Mouse (Mus musculus): ENCODE data around the gene BC024978. TPM values are rescaled to one million over a fixed set of nuclear protein-coding genes. Genes with fewer than 3 reads are reported as not detected.
A peak's percentile ranks its signal among the peaks of the same experiment; 100 is the strongest.

Gene BC024978
- polyA plus RNA-seq, 1 experiment from 2014 or later, result 4.1 TPM

- Histone ChIP-seq H3K27me3 (no peaks in the 10 kb centered on the region), H3K4me3 (no peak overlapping the region), H3K27ac (no peak overlapping the region), H3K36me3 (peaks cover 57% of the 10 kb centered on the region), H3K9me3 (no peaks in the 10 kb centered on the region), H3K9ac (no peak overlapping the region), H3K4me2 (no peak overlapping the region), H3K4me1 (no peaks in the 10 kb centered on the region)
- WGBS, result 87% methylated on average over 2 of the region's 2 CpGs
- ATAC-seq (ENCODE audit: insufficient number of reproducible peaks, insufficient read depth, low FRiP score, low TSS enrichment, low read depth), result no peak
Observed at GRCm38 (mm10) chr7:27249146-27249545, 53.6 kb downstream of the BC024978 start.

- Histone ChIP-seq H3K27me3 (no peaks in the 10 kb centered on the region), H3K36me3 (peaks cover 61% of the 10 kb centered on the region), H3K27ac (no peak overlapping the region), H3K9ac (no peak overlapping the region), H3K4me3 (no peak overlapping the region), H3K4me1 (no peaks in the 10 kb centered on the region), H3K4me2 (no peak overlapping the region), H3K9me3 (no peaks in the 10 kb centered on the region)
- ATAC-seq (ENCODE audit: insufficient number of reproducible peaks, insufficient read depth, low FRiP score, low TSS enrichment, low read depth), result no peak
- 90% methylated on average over 5 of the region's 5 CpGs for WGBS
Observed at GRCm38 (mm10) chr7:27249928-27250327, 54.3 kb downstream of the BC024978 start.

DNA sequence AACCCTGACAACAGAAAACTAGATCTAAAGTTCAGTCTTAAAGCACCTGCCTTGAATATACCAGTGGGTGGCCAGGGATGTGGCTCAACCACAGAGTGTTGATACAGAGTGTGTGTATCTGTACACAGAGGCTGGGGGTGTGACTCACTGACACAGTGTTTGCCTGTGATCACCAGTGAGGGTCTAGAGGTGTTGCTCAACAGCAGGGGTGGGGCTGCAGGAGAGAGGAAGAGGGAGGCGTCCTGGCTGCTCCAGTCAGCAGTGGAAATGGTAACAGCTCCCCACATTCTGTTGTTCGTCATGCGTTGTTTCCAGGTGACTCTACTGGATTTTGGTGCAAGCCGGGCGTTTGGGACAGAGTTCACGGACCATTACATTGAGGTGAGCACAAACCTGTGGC is 56.4 kb downstream of the BC024978 start:
- Histone ChIP-seq H3K9me3 (no peaks in the 10 kb centered on the region), H3K27me3 (no peaks in the 10 kb centered on the region), H3K4me3 (no peak overlapping the region), H3K36me3 (peaks cover 44% of the 10 kb centered on the region), H3K4me2 (no peak overlapping the region), H3K4me1 (peaks cover 12% of the 10 kb centered on the region), H3K9ac (no peak overlapping the region), H3K27ac (no peak overlapping the region)
- WGBS, result 86% methylated on average over 6 of the region's 6 CpGs
- ATAC-seq (ENCODE audit: insufficient number of reproducible peaks, insufficient read depth, low FRiP score, low TSS enrichment, low read depth), result no peak

- H3K9ac ChIP-seq, result no peak overlapping the region
- no peak overlapping the region for H3K4me2 ChIP-seq
- peaks cover 39% of the 10 kb centered on the region for H3K4me1 ChIP-seq
- peak overlapping the region; percentile 88 for H3K27ac ChIP-seq
- no peaks in the 10 kb centered on the region for H3K27me3 ChIP-seq
- H3K36me3 ChIP-seq, result peaks cover 31% of the 10 kb centered on the region
- no peak overlapping the region for H3K4me3 ChIP-seq
- WGBS, result 64% methylated on average over 3 of the region's 3 CpGs
- no peaks in the 10 kb centered on the region for H3K9me3 ChIP-seq
- ATAC-seq (ENCODE audit: insufficient number of reproducible peaks, insufficient read depth, low FRiP score, low TSS enrichment, low read depth), result no peak
Observed at GRCm38 (mm10) chr7:27255721-27256120, 60.1 kb downstream of the BC024978 start.

GRCm38 (mm10) chr7:27257046-27257851 is 61.7 kb downstream of the BC024978 start:
- peaks cover 40% of the 10 kb centered on the region for H3K4me1 ChIP-seq
- peak; percentile 20; the same call in 1 of the 2 replicates for ATAC-seq (ENCODE audit: insufficient number of reproducible peaks, insufficient read depth, low FRiP score, low TSS enrichment, low read depth)
- peaks cover 26% of the 10 kb centered on the region for H3K36me3 ChIP-seq
- peak overlapping the region; percentile 53 for H3K9ac ChIP-seq
- peak overlapping the region; percentile 80 for H3K4me3 ChIP-seq
- no peaks in the 10 kb centered on the region for H3K9me3 ChIP-seq
- 15% methylated on average over 27 of the region's 27 CpGs for WGBS
- peak overlapping the region; percentile 89 for H3K4me2 ChIP-seq
- H3K27me3 ChIP-seq, result no peaks in the 10 kb centered on the region
- H3K27ac ChIP-seq, result peak overlapping the region; percentile 88

DNA sequence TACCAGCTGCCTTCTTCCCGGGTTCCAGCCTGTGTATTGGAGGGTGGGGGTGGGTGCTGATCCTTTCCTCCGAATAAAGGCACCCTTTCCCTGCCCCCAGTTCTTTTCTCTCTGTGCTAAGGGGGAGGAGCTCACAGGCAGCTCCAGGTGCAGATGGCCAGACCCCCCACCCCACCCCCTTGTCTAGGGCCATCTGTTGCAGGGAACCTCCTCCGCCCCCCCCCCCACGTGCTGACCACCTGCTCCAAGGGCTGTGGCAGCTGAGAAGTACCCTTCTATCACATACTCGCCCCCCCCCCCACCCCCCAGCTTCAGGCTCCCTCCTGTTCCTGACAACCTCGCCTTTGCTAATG is 62.2 kb downstream of the BC024978 start:
- 0 out of 2 replicates have a peak, but pooled peaks have one; percentile 13 for ATAC-seq (ENCODE audit: insufficient number of reproducible peaks, insufficient read depth, low FRiP score, low TSS enrichment, low read depth)
- Histone ChIP-seq H3K9me3 (no peaks in the 10 kb centered on the region), H3K4me1 (peaks cover 40% of the 10 kb centered on the region), H3K36me3 (peaks cover 26% of the 10 kb centered on the region), H3K4me2 (peak overlapping the region; percentile 89), H3K27ac (peak overlapping the region; percentile 88), H3K27me3 (no peaks in the 10 kb centered on the region), H3K9ac (peak overlapping the region; percentile 91), H3K4me3 (peak overlapping the region; percentile 80)
- WGBS, result 3% methylated on average over 6 of the region's 6 CpGs

DNA sequence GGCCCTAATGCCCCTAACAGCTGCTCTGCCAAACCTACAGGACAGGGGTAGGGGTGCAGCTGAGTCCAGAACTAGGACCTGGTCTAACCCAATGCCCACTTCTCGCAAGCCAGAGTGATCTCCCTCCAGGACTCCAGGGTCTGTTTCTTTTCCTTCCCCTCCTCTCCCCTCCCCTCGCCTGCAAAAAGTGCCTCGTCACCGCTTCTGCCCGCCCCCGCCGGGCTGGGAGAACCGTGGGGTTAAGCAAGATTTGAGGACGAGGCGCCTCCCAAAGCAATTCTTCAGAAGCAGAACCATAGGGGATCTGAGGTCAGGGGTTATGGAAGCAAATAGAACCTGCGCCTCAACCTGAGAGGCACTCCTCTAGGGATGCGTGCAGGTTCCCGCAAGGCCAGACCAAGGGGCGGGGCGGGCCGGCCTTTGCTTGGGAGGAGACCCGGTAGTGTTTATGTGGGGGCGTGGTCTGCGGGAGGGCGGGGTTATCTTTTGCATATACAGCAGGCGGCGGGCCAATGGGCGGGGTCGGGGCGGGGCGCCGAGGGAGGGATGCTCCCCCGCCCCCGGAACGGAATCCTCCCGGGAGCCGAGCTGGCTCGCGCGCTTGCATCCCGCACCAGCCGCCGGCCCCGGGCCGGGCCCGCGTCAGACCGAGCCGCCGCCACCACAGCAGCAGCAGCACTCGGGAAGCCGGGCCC is 62.8 kb downstream of the BC024978 start, which contains the start of gene Numbl:
TSS of gene Numbl (plus strand) at position 229 of the 695 bp plus-strand sequence.
- H3K4me1 ChIP-seq, result peaks cover 40% of the 10 kb centered on the region
- 2% methylated on average over 40 of the region's 47 CpGs for WGBS
- H3K9me3 ChIP-seq, result no peaks in the 10 kb centered on the region
- H3K27ac ChIP-seq, result peak within 1 kb of the TSS; percentile 88
- no peaks in the 10 kb centered on the region for H3K27me3 ChIP-seq
- peak within 1 kb of the TSS; percentile 80 for H3K4me3 ChIP-seq
- peak within 1 kb of the TSS; percentile 91 for H3K9ac ChIP-seq
- peaks cover 26% of the 10 kb centered on the region for H3K36me3 ChIP-seq
- H3K4me2 ChIP-seq, result peak within 1 kb of the TSS; percentile 89
- ATAC-seq (ENCODE audit: insufficient number of reproducible peaks, insufficient read depth, low FRiP score, low TSS enrichment, low read depth), result peak; percentile 77

DNA sequence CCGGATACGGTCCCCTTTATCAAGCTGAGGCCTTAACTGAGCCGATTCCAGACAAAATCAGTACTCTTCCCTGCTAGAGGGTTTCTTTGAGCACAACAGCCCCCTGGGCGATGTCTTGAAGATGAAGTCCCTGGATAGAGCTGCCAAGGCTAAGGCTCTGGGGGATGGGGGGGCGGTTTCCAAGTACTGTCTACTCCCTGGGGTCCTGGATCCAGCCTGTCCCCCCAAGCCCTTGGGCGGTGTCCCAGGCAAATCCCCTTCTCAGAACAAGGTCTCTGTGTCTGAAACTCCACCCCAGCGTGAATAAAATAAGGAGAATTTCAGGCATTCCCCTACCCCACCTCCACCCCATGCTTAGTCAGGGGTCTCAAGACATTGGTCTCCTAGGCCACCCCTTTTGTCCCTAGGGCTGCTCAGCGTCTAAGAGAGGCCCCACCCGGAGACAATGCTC is 63.7 kb downstream of the BC024978 start:
- peak overlapping the region; percentile 80 for H3K4me3 ChIP-seq
- WGBS, result 2% methylated on average over 9 of the region's 9 CpGs
- peak overlapping the region; percentile 89 for H3K4me2 ChIP-seq
- no peaks in the 10 kb centered on the region for H3K27me3 ChIP-seq
- H3K9ac ChIP-seq, result peak overlapping the region; percentile 91
- peak overlapping the region; percentile 88 for H3K27ac ChIP-seq
- ATAC-seq (ENCODE audit: insufficient number of reproducible peaks, insufficient read depth, low FRiP score, low TSS enrichment, low read depth), result no peak
- peaks cover 30% of the 10 kb centered on the region for H3K36me3 ChIP-seq
- peaks cover 40% of the 10 kb centered on the region for H3K4me1 ChIP-seq
- no peaks in the 10 kb centered on the region for H3K9me3 ChIP-seq

DNA sequence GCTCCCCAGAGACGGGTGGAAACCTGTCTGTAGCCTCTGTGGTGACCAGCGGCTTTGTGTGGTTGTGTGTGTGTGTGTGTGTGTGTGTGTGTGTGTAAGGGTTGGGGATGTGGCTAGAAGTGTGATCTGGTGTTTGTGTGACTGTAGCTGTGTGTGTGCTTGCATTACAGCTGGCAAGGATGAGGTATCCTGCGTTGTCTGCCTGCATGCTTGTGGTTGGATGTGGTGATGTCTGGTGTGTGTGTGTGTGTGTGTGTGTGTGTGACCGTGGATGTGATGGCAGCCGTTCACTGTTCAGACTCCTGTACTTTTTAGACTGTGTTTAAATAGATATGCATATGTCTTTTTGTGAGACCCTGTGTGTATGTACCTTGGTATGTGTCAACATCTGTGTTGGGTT is 64.2 kb downstream of the BC024978 start:
- peak overlapping the region; percentile 89 for H3K4me2 ChIP-seq
- no peaks in the 10 kb centered on the region for H3K9me3 ChIP-seq
- peak overlapping the region; percentile 91 for H3K9ac ChIP-seq
- peak overlapping the region; percentile 80 for H3K4me3 ChIP-seq
- ATAC-seq (ENCODE audit: insufficient number of reproducible peaks, insufficient read depth, low FRiP score, low TSS enrichment, low read depth), result no peak
- WGBS, result 21% methylated on average over 5 of the region's 5 CpGs
- H3K36me3 ChIP-seq, result peaks cover 32% of the 10 kb centered on the region
- no peaks in the 10 kb centered on the region for H3K27me3 ChIP-seq
- H3K4me1 ChIP-seq, result peaks cover 40% of the 10 kb centered on the region
- H3K27ac ChIP-seq, result peak overlapping the region; percentile 88

All from embryonic facial prominence, embryonic 13.5 days (tissue).